Mouse (Mus musculus) myocyte (in vitro differentiated cells): ENCODE measurements at regions not wholly inside any gene's neighbourhood (a gene's known extent, or its start where the extent isn't known, plus 50 kb on each side); places are given as distances from the start of the nearest gene placed in this dataset.
"Not testable (repeated sequence)": the region's sequence is repeated elsewhere in the genome, so short reads cannot be mapped to it uniquely, and the experiment has no call there.

Experiments
- H3K27me3 ChIP-seq: one replicate; pipeline ENCODE4 v1.6.1; 2011; ENCODE audit not compliant: control insufficient read depth, insufficient read depth, insufficient read length
- H3K36me3 ChIP-seq: one replicate; pipeline ENCODE4 v1.6.1; 2011; ENCODE audit not compliant: control insufficient read depth, insufficient read depth
- H3K4me2 ChIP-seq: one replicate; pipeline ENCODE4 v1.6.1; 2011; ENCODE audit warnings: low read depth, control low read depth
- H3K4me3 ChIP-seq: one replicate; pipeline ENCODE4 v1.5.1; 2011; ENCODE audit warnings: mild to moderate bottlenecking, control low read depth, moderate library complexity
- H3K79me2 ChIP-seq: one replicate; pipeline ENCODE4 v1.6.1; 2011; ENCODE audit not compliant: control insufficient read depth, insufficient read depth
- H3ac ChIP-seq: one replicate; pipeline ENCODE4 v1.6.1; 2011; ENCODE audit not compliant: control insufficient read depth, insufficient read length
- CEBPB ChIP-seq: IDR thresholded peaks from 2 replicates; pipeline ENCODE4 v1.6.1; 2011; ENCODE audit warnings: mild to moderate bottlenecking, moderate library complexity; ENCODE audit not compliant: poor library complexity, insufficient read depth, severe bottlenecking
- E2F4 ChIP-seq: IDR thresholded peaks from one replicate; pipeline ENCODE4 v1.6.1; 2011; ENCODE audit warnings: mild to moderate bottlenecking, control low read depth, moderate library complexity; ENCODE audit not compliant: insufficient read depth
- MAX ChIP-seq: IDR thresholded peaks from one replicate; pipeline ENCODE4 v1.6.1; 2011; ENCODE audit warnings: low read depth, mild to moderate bottlenecking, control low read depth
- MYOD1 ChIP-seq, 3 experiments: IDR thresholded peaks; one replicate each; pipeline ENCODE4 v1.6.1; 2011; ENCODE audit warnings: control low read depth in 2 of 3, low read depth in 2 of 3, mild to moderate bottlenecking in 2 of 3, moderate library complexity in 1 of 3; ENCODE audit not compliant: insufficient read length in 2 of 3, control insufficient read depth in 1 of 3
- MYOG ChIP-seq, 3 experiments: IDR thresholded peaks; one replicate each; pipeline ENCODE4 v1.6.1; 2011; ENCODE audit warnings: control low read depth in 2 of 3, low read depth in 2 of 3, mild to moderate bottlenecking in 2 of 3; ENCODE audit not compliant: insufficient read length in 2 of 3, control insufficient read depth in 1 of 3, insufficient read depth in 1 of 3
- POLR2A ChIP-seq: IDR thresholded peaks from one replicate; pipeline ENCODE4 v1.6.1; 2011; ENCODE audit warnings: low read depth, mild to moderate bottlenecking, control low read depth, moderate library complexity; ENCODE audit not compliant: insufficient read length
- POLR2AphosphoS2 ChIP-seq: IDR thresholded peaks from one replicate; pipeline ENCODE4 v1.6.1; 2011; ENCODE audit warnings: low read depth, control low read depth; ENCODE audit not compliant: insufficient read length
- REST ChIP-seq: IDR thresholded peaks from one replicate; pipeline ENCODE4 v1.6.1; 2011; ENCODE audit warnings: mild to moderate bottlenecking, control low read depth, moderate library complexity; ENCODE audit not compliant: insufficient read depth, insufficient read length
- SRF ChIP-seq: IDR thresholded peaks from one replicate; pipeline ENCODE4 v1.6.1; 2011; ENCODE audit warnings: low read depth; ENCODE audit not compliant: control insufficient read depth, insufficient read length
- TCF12 ChIP-seq: IDR thresholded peaks from one replicate; pipeline ENCODE4 v1.6.1; 2011; ENCODE audit warnings: mild to moderate bottlenecking, control low read depth; ENCODE audit not compliant: poor library complexity, insufficient read depth, severe bottlenecking
- TCF3 ChIP-seq: IDR thresholded peaks from one replicate; pipeline ENCODE4 v1.6.1; 2011; ENCODE audit warnings: low read depth, control low read depth; ENCODE audit not compliant: insufficient read length
- USF1 ChIP-seq: IDR thresholded peaks from one replicate; pipeline ENCODE4 v1.6.1; 2011; ENCODE audit warnings: low read depth, mild to moderate bottlenecking, control low read depth, moderate library complexity

GRCm38 (mm10) chr16:69951581-69951980 lies 88.0 kb upstream of the Speer2 start:
- no peak overlapping the region for H3K4me3 ChIP-seq
- H3K4me2 ChIP-seq = no peak overlapping the region
- no peak overlapping the region for H3ac ChIP-seq
- no peaks in the 10 kb centered on the region for H3K79me2 ChIP-seq
- no peak for TF ChIP-seq POLR2A
- TF ChIP-seq SRF = no peak
- no peak for TF ChIP-seq E2F4
- no peak for TF ChIP-seq POLR2AphosphoS2
- TF ChIP-seq MAX = no peak
- TF ChIP-seq USF1 = no peak
- no peak for TF ChIP-seq TCF12
- TF ChIP-seq MYOD1 (IDR thresholded peaks at IDR 0.05; ENCODE audit: control insufficient read depth in 1 of 3, insufficient read length in 2 of 3, low read depth in 2 of 3) = no peak
- no peak for TF ChIP-seq TCF3
- H3K36me3 ChIP-seq = no peaks in the 10 kb centered on the region
- no peaks in the 10 kb centered on the region for H3K27me3 ChIP-seq

- not testable (repeated sequence) for H3K4me2 ChIP-seq, H3K27me3 ChIP-seq, H3K4me3 ChIP-seq, H3K36me3 ChIP-seq, H3K79me2 ChIP-seq, H3ac ChIP-seq
Measured at GRCm38 (mm10) chr16:69966561-69966960, 103.0 kb upstream of the Speer2 start.

GRCm38 (mm10) chr16:69979813-69980527 lies 116.4 kb upstream of the Speer2 start:
- no peaks in the 10 kb centered on the region for H3K36me3 ChIP-seq
- no peak overlapping the region for H3K4me2 ChIP-seq
- no peaks in the 10 kb centered on the region for H3K79me2 ChIP-seq
- H3ac ChIP-seq = no peak overlapping the region
- no peaks in the 10 kb centered on the region for H3K27me3 ChIP-seq
- H3K4me3 ChIP-seq = no peak overlapping the region
- no peak for TF ChIP-seq POLR2AphosphoS2
- TF ChIP-seq MYOD1 (IDR thresholded peaks at IDR 0.05; ENCODE audit: control insufficient read depth in 1 of 3, insufficient read length in 2 of 3, low read depth in 2 of 3) = no peak
- TF ChIP-seq USF1 = no peak
- TF ChIP-seq MYOG (IDR thresholded peaks at IDR 0.05; ENCODE audit: control insufficient read depth in 1 of 3, insufficient read depth in 1 of 3, insufficient read length in 2 of 3, low read depth in 2 of 3) = no peak
- TF ChIP-seq CEBPB = no peak
- no peak for TF ChIP-seq E2F4
- no peak for TF ChIP-seq POLR2A
- TF ChIP-seq TCF12 = no peak
- no peak for TF ChIP-seq REST
- TF ChIP-seq TCF3 = no peak
- no peak for TF ChIP-seq SRF
- no peak for TF ChIP-seq MAX

- no peaks in the 10 kb centered on the region for H3K79me2 ChIP-seq
- no peak overlapping the region for H3K4me3 ChIP-seq
- no peak overlapping the region for H3K4me2 ChIP-seq
- no peaks in the 10 kb centered on the region for H3K36me3 ChIP-seq
- no peak overlapping the region for H3ac ChIP-seq
- TF ChIP-seq POLR2A = no peak
- TF ChIP-seq E2F4 = no peak
- no peak for TF ChIP-seq TCF3
- no peak for TF ChIP-seq USF1
- TF ChIP-seq MYOD1 (IDR thresholded peaks at IDR 0.05; ENCODE audit: control insufficient read depth in 1 of 3, insufficient read length in 2 of 3, low read depth in 2 of 3) = no peak
- no peak for TF ChIP-seq SRF
- no peak for TF ChIP-seq REST
- H3K27me3 ChIP-seq = no peaks in the 10 kb centered on the region
Measured at GRCm38 (mm10) chr16:69984320-69984719, 120.8 kb upstream of the Speer2 start.

GRCm38 (mm10) chr16:69991907-69992470 lies 128.4 kb upstream of the Speer2 start:
- TF ChIP-seq USF1 = no peak
- TF ChIP-seq MAX = no peak
- TF ChIP-seq TCF12 = no peak
- no peak for TF ChIP-seq CEBPB
- no peak for TF ChIP-seq E2F4
- no peak for TF ChIP-seq POLR2A
- no peak for TF ChIP-seq REST
- TF ChIP-seq TCF3 = no peak
- TF ChIP-seq MYOD1 (IDR thresholded peaks at IDR 0.05; ENCODE audit: control insufficient read depth in 1 of 3, insufficient read length in 2 of 3, low read depth in 2 of 3) = no peak
- no peak for TF ChIP-seq SRF
- TF ChIP-seq MYOG (IDR thresholded peaks at IDR 0.05; ENCODE audit: control insufficient read depth in 1 of 3, insufficient read depth in 1 of 3, insufficient read length in 2 of 3, low read depth in 2 of 3) = no peak
- TF ChIP-seq POLR2AphosphoS2 = no peak
- H3K4me2 ChIP-seq = no peak overlapping the region
- H3K4me3 ChIP-seq = no peak overlapping the region
- no peaks in the 10 kb centered on the region for H3K79me2 ChIP-seq
- H3K36me3 ChIP-seq = no peaks in the 10 kb centered on the region
- H3K27me3 ChIP-seq = no peaks in the 10 kb centered on the region
- H3ac ChIP-seq = no peak overlapping the region
